Mouse (Mus musculus) lung, adult 2 months (tissue): ENCODE measurements around the gene Hs6st3.

Experiments used
- CTCF ChIP-seq: fragments of 200-500 bp; IDR thresholded peaks from 2 replicates; pipeline ENCODE4 v1.5.1; 2011; ENCODE audit warnings: mild to moderate bottlenecking, low read length, control low read depth; ENCODE audit not compliant: insufficient read depth
- POLR2A ChIP-seq: fragments of 200-500 bp; IDR thresholded peaks from 2 replicates; pipeline ENCODE4 v1.6.1; 2011; ENCODE audit warnings: low read depth, mild to moderate bottlenecking, control low read depth, low read length, borderline replicate concordance; ENCODE audit errors: extremely low read depth

DNA sequence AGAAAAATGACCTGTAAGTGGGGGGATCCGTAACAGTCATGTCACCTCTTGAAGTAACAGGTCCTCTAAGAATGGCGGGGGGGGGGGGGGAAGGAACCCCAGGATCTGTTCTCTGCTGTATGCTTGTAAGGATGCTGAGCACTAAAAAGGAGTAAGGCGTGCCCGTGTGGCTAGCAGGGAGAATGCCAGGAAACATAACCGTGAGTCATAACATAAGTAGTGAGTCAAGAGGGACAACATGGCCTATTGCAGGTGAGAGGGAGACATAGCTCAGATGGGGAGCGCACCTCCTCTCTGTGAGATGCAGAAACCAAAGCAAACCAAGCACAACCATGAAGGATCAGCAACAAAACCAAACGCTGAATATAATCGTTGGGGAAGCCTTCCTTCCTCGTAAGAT is 55.8 kb downstream of the Hs6st3 start:
- TF ChIP-seq POLR2A: no peak
- no peak for TF ChIP-seq CTCF
